ENCODE assay signal across 8 mouse cellular contexts in genomic region chr19:8802130-8802821, GRCm38 (mm10). TPM values are rescaled to one million over a fixed set of nuclear protein-coding genes. Genes with fewer than 3 reads are reported as not detected.
A peak's percentile ranks its signal among the peaks of the same experiment; 100 is the strongest.
DNase-seq lines count a peak whose midpoint lies in the region; ATAC-seq lines count a peak whose summit lies in the region.

Gene Zbtb3 (plus strand): TSS chr19:8802555.

- under 1% methylated on average over 30 of the region's 30 CpGs for WGBS in heart, embryonic 10.5 days
- under 1% methylated on average over 30 of the region's 30 CpGs for WGBS in kidney, embryonic 15.5 days

- peaks cover 19% of the 10 kb centered on the region for H3K4me1 ChIP-seq in heart, embryonic 10.5 days
- H3K4me1 ChIP-seq in kidney, embryonic 15.5 days, result peaks cover 29% of the 10 kb centered on the region

- H3K4me2 ChIP-seq in kidney, embryonic 15.5 days, result peak within 1 kb of the TSS; percentile 76

- no peaks in the 10 kb centered on the region for H3K9me3 ChIP-seq in heart, embryonic 10.5 days
- H3K9me3 ChIP-seq in kidney, embryonic 15.5 days (replicated peaks), result no peaks in the 10 kb centered on the region

- peaks cover 30% of the 10 kb centered on the region for H3K36me3 ChIP-seq in heart, embryonic 10.5 days
- H3K36me3 ChIP-seq in kidney, embryonic 15.5 days, result peaks cover 38% of the 10 kb centered on the region

- DNase-seq in B cell, adult 2 months, result peak; percentile 88 to 91
- peak; percentile 100 for DNase-seq in brain, adult 2 months (ENCODE audit: low read depth, low spot score)
- peak; percentile 100 for DNase-seq in heart, embryonic 10.5 days (ENCODE audit: low spot score)
- DNase-seq in liver, result peak; percentile 97
- DNase-seq in spleen, postnatal 4 days (ENCODE audit: low spot score in 2 of 2), result peak; percentile 91 to 92

- peak within 1 kb of the TSS; percentile 64 for H3K4me3 ChIP-seq in heart, embryonic 10.5 days
- peak within 1 kb of the TSS; percentile 79 for H3K4me3 ChIP-seq in kidney, embryonic 15.5 days (replicated peaks)

- H3K27ac ChIP-seq in heart, embryonic 10.5 days, result peak within 1 kb of the TSS; percentile 86
- H3K27ac ChIP-seq in kidney, embryonic 15.5 days, result peak within 1 kb of the TSS; percentile 97

- peak; percentile 91 for ATAC-seq in erythroblast, adult 5-6 weeks (replicated peaks; ENCODE audit: low FRiP score, poor library complexity, severe bottlenecking)
- ATAC-seq in kidney, embryonic 15.5 days (replicated peaks; ENCODE audit: low FRiP score), result peak; percentile 97
- peak; percentile 91 for ATAC-seq in monocyte, adult 5-6 weeks (replicated peaks; ENCODE audit: insufficient number of reproducible peaks, low FRiP score, low TSS enrichment, poor library complexity, severe bottlenecking)

- H3K27me3 ChIP-seq in heart, embryonic 10.5 days (ENCODE audit: insufficient read depth, poor library complexity, severe bottlenecking), result no peaks in the 10 kb centered on the region
- no peaks in the 10 kb centered on the region for H3K27me3 ChIP-seq in kidney, embryonic 15.5 days

- peak within 1 kb of the TSS; percentile 60 for H3K9ac ChIP-seq in kidney, embryonic 15.5 days

RNA-seq across cellular contexts. Expression of gene Zbtb3, which starts in this region (rescaled TPM):
- total RNA-seq in erythroblast, adult 5-6 weeks (2015; ENCODE audit: low replicate concordance), result 0.42 TPM in 1 of 2 replicates, not detected in the other
- 0.60 TPM in 1 of 2 replicates, not detected in the other for total RNA-seq in erythroblast, adult 5-6 weeks (2017; ENCODE audit: low replicate concordance)
- 5.4 and 5.9 TPM in 2 replicates for polyA plus RNA-seq in heart, embryonic 10.5 days (2016; fragmentation: Nextera tagmentation; extraction: Ambion mirVana)
- polyA plus RNA-seq in kidney, embryonic 15.5 days (2015; fragmentation: Nextera tagmentation; extraction: Ambion mirVana), result 5.1 and 5.7 TPM in 2 replicates
- 0.85 to 1.2 TPM (median 1.1 TPM) in 3 replicates for total RNA-seq in monocyte, adult 5-6 weeks (2017)

Comparison
In these comparisons a context has a peak if more than half of its experiments do, and no peak if none do; other contexts are left out.
1. Peak in every context shown above with its lines: DNase-seq, ATAC-seq, H3K4me3 ChIP-seq and H3K27ac ChIP-seq.
2. Peak in ATAC-seq in erythroblast, adult 5-6 weeks; RNA of the gene not detected or under 1 TPM.